Mouse (Mus musculus): ENCODE measurements at regions not wholly inside any gene's neighbourhood (a gene's known extent, or its start where the extent isn't known, plus 50 kb on each side); places are given as distances from the start of the nearest gene placed in this dataset.

DNA sequence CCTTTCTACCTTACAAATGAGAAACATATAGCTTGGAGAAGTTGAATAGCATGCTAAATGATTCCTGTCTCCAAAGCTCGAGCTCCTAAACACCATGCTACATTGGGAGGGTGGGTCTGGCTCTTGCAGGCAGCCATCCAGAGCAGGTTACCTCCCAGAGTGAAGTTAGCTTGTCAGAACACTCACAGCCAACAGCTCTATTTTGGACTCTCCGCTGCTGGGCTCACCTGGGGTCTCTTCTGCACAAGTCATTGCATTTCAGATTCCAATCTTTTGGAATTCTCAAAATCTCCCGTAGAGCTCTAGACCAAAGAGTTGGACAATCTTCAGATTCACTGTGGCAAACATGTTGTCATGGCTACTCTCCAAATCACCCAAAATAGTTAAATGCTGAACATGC, 142.0 kb upstream of the Hnrnpa3 start:
- no peak for DNase-seq

DNA sequence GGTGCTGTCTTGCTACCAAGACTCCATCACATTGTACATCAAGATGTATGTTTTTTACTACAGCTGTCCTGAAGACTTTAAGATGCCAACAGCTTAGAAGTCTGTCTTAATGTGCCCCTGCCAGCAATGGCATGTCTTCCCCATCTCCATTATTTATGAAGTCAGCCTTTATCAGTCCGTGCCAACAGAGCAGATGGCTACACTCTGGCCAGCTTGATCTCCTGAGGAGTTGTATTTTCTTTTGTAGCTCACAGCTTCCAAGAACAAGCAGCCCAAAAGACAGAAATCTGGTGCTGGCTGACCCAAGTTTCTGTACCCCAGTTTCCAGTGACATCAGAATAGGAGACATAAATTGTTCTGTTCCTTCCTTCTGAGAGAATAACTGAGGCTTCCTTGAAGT, 140.5 kb upstream of the Hnrnpa3 start:
- no peak for DNase-seq

DNA sequence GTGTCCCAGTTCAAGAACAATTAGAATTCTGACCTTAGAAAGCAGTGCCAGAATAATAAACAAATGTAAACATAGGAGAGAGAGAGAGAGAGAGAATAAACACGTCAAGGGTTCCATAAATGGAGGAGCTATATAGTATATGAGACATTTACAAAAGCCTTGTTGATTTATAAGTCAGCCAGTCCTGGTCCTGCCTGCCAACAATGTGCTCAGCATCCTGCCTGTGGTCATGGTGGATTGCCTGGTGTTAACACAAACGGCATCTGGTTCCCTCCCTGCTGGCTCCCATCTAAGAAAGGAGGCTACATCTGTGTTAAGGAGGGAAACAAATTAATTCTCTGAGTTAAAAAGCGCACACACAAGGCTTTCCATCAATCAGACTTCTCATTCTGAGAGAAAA, 133.5 kb upstream of the Hnrnpa3 start:
- no peak for DNase-seq

- no peak for DNase-seq
These were observed 130.4 kb upstream of the Hnrnpa3 start for GRCm38 (mm10) chr2:75528706-75529105.

GRCm38 (mm10) chr2:75538114-75538513, 120.9 kb upstream of the Hnrnpa3 start:
- no peak for DNase-seq

DNA sequence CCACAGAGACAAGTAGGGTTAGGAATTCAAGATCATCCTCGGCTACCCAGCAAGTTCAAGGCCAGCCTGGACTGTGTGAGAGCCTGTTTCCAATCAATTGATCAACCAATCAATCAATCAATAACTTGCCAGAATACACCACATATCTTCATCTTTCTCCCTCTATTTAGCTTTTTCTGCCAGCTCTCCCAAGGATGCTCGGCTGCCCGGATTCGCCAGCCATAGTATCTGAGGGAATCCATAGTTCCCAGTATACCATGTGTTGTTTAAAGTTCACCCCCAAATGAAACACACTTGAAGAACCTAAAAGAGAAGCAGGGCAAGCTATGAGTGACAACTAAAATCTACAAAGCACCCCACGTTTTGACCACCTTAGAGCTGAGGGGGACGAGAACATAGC, 119.3 kb upstream of the Hnrnpa3 start:
- no peak for DNase-seq

DNA sequence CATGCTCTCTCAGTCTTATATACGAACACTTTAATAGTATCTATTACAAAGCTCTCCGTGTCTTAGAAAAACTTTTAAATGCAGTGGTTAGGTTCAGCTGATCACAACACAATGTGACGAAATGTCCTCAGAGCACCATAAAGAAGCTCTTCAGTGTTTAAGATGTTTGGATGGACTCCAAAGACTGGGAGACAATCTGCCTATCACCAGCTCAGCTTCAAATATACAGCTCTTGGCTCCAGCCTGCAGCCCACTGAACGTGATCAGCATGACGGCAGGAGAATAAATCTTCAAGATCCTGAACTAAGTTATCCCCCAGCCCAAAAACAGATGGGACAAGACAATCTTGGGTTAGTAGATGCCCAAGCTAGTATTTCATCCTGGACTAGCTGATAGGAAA, 116.7 kb upstream of the Hnrnpa3 start:
- DNase-seq: no peak

- no peak for DNase-seq
These were observed 116.3 kb upstream of the Hnrnpa3 start for GRCm38 (mm10) chr2:75542781-75543180.

GRCm38 (mm10) chr2:75545971-75546370, 113.1 kb upstream of the Hnrnpa3 start:
- DNase-seq: no peak

DNA sequence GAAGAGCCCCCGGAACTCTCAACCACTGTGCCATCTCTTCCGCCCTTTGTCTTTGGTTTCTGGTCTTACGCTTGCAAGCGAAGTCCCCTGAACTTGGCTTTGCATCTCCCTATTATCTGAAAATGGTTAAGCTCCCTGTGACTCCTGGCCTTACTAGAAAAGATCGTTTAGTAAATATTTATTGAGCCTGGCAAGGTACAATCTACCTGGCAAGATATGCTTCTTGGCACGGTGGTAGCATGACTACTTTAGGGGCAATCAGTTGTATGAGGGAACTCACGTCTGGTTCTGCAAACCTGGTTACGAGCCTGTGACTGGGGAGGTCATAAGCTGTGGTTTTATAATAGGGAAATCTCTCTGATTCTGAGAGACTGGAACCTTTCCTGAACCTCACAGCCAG, 103.4 kb upstream of the Hnrnpa3 start:
- DNase-seq: no peak

GRCm38 (mm10) chr2:75556744-75557143, 102.3 kb upstream of the Hnrnpa3 start:
- DNase-seq: peak; percentile 13

DNA sequence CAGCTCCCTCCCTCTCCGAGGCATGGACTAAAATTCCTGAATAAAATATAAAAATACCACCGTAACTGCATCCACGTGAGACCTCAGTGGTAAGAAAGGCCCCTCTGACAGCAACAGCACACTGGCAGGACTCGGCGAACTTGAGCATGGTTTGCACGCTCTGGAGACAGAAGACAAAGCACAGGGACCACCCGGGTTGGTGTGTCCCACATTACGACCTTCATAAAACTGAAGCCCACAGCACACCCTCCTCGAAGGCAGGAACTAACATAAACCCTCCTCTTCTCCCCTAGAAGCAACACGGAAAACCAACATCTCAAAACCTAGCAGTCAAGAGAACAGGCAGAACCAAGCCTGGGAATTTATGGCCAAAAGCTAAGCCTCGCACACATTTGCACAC, 101.7 kb upstream of the Hnrnpa3 start:
- no peak for DNase-seq

GRCm38 (mm10) chr2:75559920-75560319, 99.1 kb upstream of the Hnrnpa3 start:
- DNase-seq: no peak

DNA sequence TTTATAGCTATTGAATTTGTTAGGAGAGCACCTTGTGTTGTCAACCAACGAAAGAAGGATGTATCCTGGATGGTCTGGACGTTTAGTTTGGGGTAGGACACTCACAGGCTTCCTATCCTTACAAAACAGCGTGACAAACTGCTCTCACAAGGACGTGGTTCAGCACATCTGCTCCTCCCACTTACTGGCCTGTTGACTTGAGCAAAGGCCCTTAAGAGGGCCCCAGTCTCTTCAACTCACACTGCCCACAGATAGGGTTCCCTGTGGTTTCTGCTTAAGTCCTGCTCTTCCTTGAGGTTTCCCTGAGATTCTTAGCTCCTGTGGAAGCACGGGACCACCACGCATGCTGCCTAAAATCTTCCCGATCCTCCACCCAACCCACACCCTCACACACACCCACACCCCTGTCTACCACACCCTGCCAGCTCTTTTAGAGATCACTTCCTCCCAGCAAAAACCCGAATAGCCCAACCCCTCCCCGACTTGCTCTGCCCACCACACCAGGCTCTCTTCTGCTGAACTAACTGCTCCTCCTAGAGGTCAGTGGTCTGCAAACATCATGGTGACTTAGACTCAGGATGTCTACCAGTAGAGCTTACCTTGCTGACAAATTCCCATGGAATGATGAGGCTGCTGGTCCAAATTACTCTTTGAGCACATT, 95.7 kb upstream of the Hnrnpa3 start:
- peak; percentile 47 for DNase-seq

GRCm38 (mm10) chr2:75564809-75565208, 94.3 kb upstream of the Hnrnpa3 start:
- DNase-seq: no peak

DNA sequence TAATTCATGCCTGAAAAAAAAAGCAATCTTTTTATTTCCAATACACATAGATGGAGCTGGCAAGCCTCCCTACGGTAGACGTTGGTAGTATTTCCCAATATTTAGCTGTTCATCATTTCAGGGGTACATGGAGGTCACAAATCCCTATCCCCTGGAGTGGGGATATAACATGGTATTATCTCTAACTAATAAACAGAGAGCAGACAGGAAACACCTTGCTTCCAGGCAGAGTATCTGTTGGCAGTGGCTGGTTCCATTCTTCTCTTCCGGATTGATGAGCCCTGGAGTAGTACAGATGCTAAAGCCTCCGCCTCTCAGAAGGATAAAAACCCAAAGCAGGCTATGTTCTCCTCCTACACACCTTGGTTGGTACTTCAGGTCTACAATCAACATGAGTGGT, 91.9 kb upstream of the Hnrnpa3 start:
- DNase-seq: no peak

- no peak for DNase-seq
These were observed 89.3 kb upstream of the Hnrnpa3 start for GRCm38 (mm10) chr2:75569756-75570155.

GRCm38 (mm10) chr2:75570246-75570645, 88.8 kb upstream of the Hnrnpa3 start:
- no peak for DNase-seq

- peak; percentile 87 for DNase-seq
These were observed 74.1 kb upstream of the Hnrnpa3 start for GRCm38 (mm10) chr2:75584975-75585374.

DNA sequence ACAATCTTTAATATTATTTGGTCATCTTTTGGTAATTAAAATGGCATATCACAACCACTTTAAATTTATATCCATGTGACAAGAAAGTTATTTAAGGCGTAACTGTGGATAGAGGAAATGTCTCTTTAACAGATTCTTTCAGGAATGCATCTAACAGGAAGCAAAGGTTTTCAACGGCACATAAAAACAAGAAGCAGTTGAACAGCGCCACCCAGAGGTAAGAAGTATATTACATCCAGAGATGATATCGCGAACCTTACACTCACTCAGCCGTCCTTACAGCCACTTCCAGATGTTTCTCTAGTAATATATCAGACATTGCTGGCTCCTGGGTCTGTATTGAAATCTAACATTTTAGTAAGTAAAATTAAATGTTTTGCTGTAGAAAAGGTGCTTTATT, 70.5 kb upstream of the Hnrnpa3 start:
- peak; percentile 63 for DNase-seq

DNA sequence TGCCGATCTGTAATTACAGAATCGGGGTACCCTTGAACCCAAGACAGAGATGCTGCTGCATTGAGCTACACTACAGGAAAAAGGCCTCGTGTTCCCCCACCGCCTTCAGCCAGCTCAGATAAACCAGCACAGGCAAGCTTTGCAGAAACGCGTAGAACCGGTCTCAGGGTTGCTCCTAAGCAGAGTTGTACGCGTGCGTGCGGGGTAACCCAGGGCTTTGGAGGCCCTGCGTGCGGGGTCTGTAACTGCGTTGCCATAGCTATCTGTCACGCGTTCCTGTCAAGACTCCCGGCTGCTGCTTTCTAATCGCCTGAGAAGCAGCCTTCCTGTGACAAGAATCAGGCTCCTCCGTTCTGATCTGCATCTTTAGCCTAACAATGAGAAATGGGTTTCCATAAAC, 69.6 kb upstream of the Hnrnpa3 start:
- DNase-seq: peak; percentile 55

- peak; percentile 99 for DNase-seq
These were observed 68.9 kb upstream of the Hnrnpa3 start for GRCm38 (mm10) chr2:75590175-75590574.

GRCm38 (mm10) chr2:75600511-75600910, 58.5 kb upstream of the Hnrnpa3 start:
- no peak for DNase-seq

- peak; percentile 82 for DNase-seq
These were observed 55.7 kb upstream of the Hnrnpa3 start for GRCm38 (mm10) chr2:75603175-75603871.

DNA sequence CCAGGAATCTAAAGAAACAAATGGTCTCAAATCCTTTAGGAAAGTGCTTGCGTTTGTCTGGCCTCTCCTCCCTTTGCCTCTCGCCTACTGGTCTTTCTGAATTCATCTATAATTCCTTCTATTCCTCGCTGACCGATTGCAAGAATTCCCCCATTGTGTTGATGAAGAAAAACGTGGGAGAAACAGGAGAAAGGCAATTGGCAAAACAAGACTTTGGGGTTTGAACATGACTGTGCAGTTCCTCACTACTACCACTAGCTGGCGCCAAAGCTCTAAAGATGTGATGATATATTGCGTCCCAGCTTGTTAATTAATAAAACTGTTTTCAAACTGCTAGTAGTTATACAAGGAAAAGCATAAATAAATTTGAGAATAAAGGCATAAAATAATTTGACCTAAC, 53.4 kb upstream of the Hnrnpa3 start:
- peak; percentile 59 for DNase-seq

Measured in thymus, postnatal 4 days (tissue).